Mouse (Mus musculus) heart, postnatal 0 days (tissue): Measurements from ENCODE around the gene Trio. TPM values are rescaled to one million over a fixed set of nuclear protein-coding genes. Genes with fewer than 3 reads are reported as not detected.

Experiments used
- ATAC-seq: fragments of 200-750 bp; cut with Nextera tagmentation; 2 replicates; pipeline ENCODE4 v1.8.0; 2017; ENCODE audit warnings: low read depth, moderate number of reproducible peaks, moderate library complexity; ENCODE audit not compliant: insufficient read depth
- DNase-seq: peaks from one replicate; pipeline ENCODE4 v3.0.0-alpha.2; 2016; ENCODE audit warnings: low spot score
- H3K27ac ChIP-seq: fragments of 300-500 bp; sonication (generic); 2 replicates; pipeline ENCODE4 v1.5.1; 2014; ENCODE audit warnings: low read depth, mild to moderate bottlenecking
- H3K27me3 ChIP-seq: fragments of 300-500 bp; sonication (generic); 2 replicates; pipeline ENCODE4 v1.6.1; 2014; ENCODE audit warnings: low read length, mixed read lengths; ENCODE audit not compliant: control insufficient read depth, insufficient read depth
- H3K36me3 ChIP-seq: fragments of 300-500 bp; sonication (generic); replicated peaks from 2 replicates; pipeline ENCODE4 v1.6.1; 2014; ENCODE audit warnings: low read length, mixed read lengths; ENCODE audit not compliant: control insufficient read depth, insufficient read depth
- H3K4me1 ChIP-seq: fragments of 300-500 bp; sonication (generic); 2 replicates; pipeline ENCODE4 v1.6.1; 2014; ENCODE audit warnings: antibody characterized with exemption; ENCODE audit not compliant: control insufficient read depth, insufficient read depth
- H3K4me2 ChIP-seq: fragments of 300-500 bp; sonication (generic); 2 replicates; pipeline ENCODE4 v1.6.1; 2014; ENCODE audit warnings: low read depth, mild to moderate bottlenecking, low read length, moderate library complexity
- H3K4me3 ChIP-seq: fragments of 300-500 bp; sonication (generic); 2 replicates; pipeline ENCODE4 v1.5.1; 2014; ENCODE audit warnings: low read depth, low read length
- H3K9ac ChIP-seq: fragments of 300-500 bp; sonication (generic); replicated peaks from 2 replicates; pipeline ENCODE4 v1.6.1; 2014; ENCODE audit warnings: low read depth, low read length, mixed read lengths
- H3K9me3 ChIP-seq: fragments of 300-500 bp; sonication (generic); replicated peaks from 2 replicates; pipeline ENCODE4 v1.6.1; 2016; ENCODE audit warnings: low read length; ENCODE audit not compliant: control insufficient read depth
- CTCF ChIP-seq: IDR thresholded peaks from 2 replicates; pipeline ENCODE4 v1.5.1; 2016; ENCODE audit warnings: antibody characterized with exemption, control low read depth, low read depth
- EP300 ChIP-seq: IDR thresholded peaks from 2 replicates; pipeline ENCODE4 v1.6.1; 2016; ENCODE audit warnings: antibody characterized with exemption, low read depth
- WGBS: fragments of 180-500 bp; shearing (Covaris S2); extraction: QIAGEN DNeasy Blood & Tissue Kit; methylation state at CpG from one replicate; pipeline ENCODE4 v1.1.7; 2014; 5-methylcytosine and 5-hydroxymethylcytosine counted together
- polyA plus RNA-seq: library from polyadenylated mRNA; unstranded; fragments of >200 nt; fragmentation: Nextera tagmentation; extraction: Ambion mirVana; gene quantifications from 2 replicates; pipeline ENCODE4 v1.2.1, GENCODE M21; 2015
- total RNA-seq: library from RNA; depleted of rRNA; stranded (reverse); fragments of >200 nt; gene quantifications from 2 replicates; pipeline ENCODE4 v1.2.3, GENCODE M21; 2014; ENCODE audit warnings: low replicate concordance

The Trio gene
- total and polyA plus RNA-seq, 2 experiments from 2014 or later: 10.1 to 77.2 TPM

DNA sequence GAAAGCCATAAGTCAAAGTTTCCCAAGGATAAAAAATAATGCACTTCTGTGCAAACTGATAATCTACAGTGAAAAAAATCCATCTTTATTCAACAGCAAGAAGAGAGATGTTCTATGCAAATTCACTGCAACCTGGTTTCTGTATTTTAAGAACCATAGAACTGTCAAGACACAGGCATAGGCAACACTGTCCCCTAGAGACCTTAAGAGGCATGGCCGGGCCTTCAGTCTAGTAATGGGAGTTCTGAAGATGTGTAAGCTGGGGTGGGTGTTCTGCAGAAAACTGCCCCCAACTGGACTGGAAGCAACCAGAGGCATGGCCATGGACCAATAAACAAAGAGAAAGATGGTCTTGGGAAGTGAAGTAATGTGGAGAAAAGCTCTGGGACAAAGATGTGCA is 166.1 kb downstream of the Trio start:
- Histone ChIP-seq H3K4me3 (no peak overlapping the region), H3K9me3 (no peaks in the 10 kb centered on the region), H3K9ac (no peak overlapping the region), H3K4me1 (peaks cover 38% of the 10 kb centered on the region; the same call in 1 of the 2 replicates), H3K27me3 (no peaks in the 10 kb centered on the region), H3K4me2 (no peak overlapping the region), H3K27ac (0 out of 2 replicates have a peak overlapping the region, but pooled peaks have one; percentile 31), H3K36me3 (peaks cover 31% of the 10 kb centered on the region)
- ATAC-seq (no peak), DNase-seq (no peak)
- 57% methylated on average over 1 of the region's 1 CpGs for WGBS
- TF ChIP-seq CTCF: peak; percentile 39
- no peak for TF ChIP-seq EP300

DNA sequence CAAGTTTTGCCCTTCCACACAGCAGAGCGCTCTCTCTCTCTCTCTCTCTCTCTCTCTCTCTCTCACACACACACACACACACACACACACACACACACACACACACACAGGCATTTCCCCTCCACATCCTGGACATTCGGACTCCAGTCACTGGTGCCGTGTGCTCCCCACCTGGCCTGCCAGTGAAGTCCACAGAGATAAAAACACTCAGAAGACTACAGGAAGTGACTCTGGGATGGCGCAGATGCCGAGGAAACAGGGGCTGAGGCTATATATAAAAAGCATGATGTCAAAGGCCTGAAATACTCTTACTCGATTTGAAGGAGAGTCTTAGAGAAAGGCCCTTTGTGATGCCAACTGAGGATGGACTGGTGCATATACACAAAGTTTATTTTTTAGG is 166.5 kb downstream of the Trio start:
- no peak overlapping the region for H3K4me3 ChIP-seq
- ATAC-seq (peak; percentile 74), DNase-seq (peak; percentile 71)
- WGBS: 19% methylated on average over 6 of the region's 6 CpGs
- no peak overlapping the region for H3K9ac ChIP-seq
- peak overlapping the region; percentile 31; the same call in 1 of the 2 replicates for H3K27ac ChIP-seq
- H3K4me2 ChIP-seq: no peak overlapping the region
- H3K36me3 ChIP-seq: peaks cover 30% of the 10 kb centered on the region
- H3K4me1 ChIP-seq: peaks cover 38% of the 10 kb centered on the region; the same call in 1 of the 2 replicates
- H3K27me3 ChIP-seq: no peaks in the 10 kb centered on the region
- no peaks in the 10 kb centered on the region for H3K9me3 ChIP-seq
- TF ChIP-seq CTCF (no peak), EP300 (no peak)

DNA sequence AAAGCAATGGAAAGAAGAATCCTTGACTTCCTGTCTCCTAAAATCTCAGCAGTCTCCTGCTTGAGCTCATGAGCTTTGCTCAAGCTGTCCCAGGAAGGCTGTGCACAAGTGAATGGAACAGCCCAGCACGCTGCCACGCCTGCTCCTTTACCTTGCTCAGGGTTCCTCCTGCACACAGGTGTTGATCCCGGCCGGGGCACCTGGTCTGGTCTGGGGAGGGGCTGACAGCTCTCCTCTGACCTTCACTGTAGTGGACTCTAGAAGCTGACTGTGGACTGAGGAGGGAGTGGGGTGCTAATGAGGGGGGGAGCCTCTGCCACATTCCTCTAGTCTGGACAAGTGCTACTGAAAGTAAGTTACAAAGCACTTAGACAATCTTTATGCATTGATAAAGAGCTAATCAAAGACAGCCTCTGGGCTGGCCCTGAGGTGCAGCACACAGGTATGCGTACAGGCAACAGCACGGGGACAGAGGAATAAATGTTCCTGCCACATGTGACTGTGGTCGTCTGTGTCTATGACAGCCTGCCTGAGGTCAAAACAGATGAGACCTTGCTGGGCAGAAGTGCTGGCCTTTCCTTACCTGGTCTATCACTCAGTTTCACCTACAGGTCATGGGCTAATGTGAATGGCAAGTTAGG is 167.3 kb downstream of the Trio start:
- no peak overlapping the region for H3K9ac ChIP-seq
- ATAC-seq (no peak), DNase-seq (no peak)
- H3K4me3 ChIP-seq: no peak overlapping the region
- WGBS: 66% methylated on average over 7 of the region's 7 CpGs
- H3K27ac ChIP-seq: 0 out of 2 replicates have a peak overlapping the region, but pooled peaks have one; percentile 31
- H3K27me3 ChIP-seq: no peaks in the 10 kb centered on the region
- TF ChIP-seq EP300 (no peak), CTCF (no peak)
- H3K36me3 ChIP-seq: peaks cover 32% of the 10 kb centered on the region
- no peaks in the 10 kb centered on the region for H3K9me3 ChIP-seq
- peaks cover 38% of the 10 kb centered on the region; the same call in 1 of the 2 replicates for H3K4me1 ChIP-seq
- H3K4me2 ChIP-seq: no peak overlapping the region

DNA sequence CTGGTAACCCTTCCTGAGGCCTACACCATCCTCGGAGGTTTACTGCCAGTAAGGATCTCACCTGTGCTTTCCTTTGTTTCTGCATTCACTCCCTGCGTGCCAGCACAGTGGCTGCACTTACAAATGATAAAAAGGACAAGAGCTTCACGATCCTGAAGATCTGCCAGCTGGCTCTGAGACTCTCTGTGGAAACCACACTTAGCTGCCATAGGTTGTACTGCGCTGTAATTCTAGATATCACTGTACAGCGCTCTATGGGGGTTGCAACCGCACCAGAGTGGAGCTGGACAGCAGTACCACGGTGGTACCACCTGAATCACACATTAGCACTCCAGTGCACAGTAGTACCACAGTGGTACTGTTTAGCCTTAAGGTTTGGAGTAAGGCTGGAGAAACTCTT is 168.4 kb downstream of the Trio start:
- H3K4me1 ChIP-seq: peaks cover 38% of the 10 kb centered on the region; the same call in 1 of the 2 replicates
- WGBS: 26% methylated on average over 7 of the region's 7 CpGs
- no peak overlapping the region for H3K4me2 ChIP-seq
- H3K9me3 ChIP-seq: no peaks in the 10 kb centered on the region
- TF ChIP-seq CTCF: no peak
- TF ChIP-seq EP300: no peak
- ATAC-seq: no peak
- peaks cover 38% of the 10 kb centered on the region for H3K36me3 ChIP-seq
- H3K27me3 ChIP-seq: no peaks in the 10 kb centered on the region
- DNase-seq: no peak
- H3K4me3 ChIP-seq: no peak overlapping the region
- 0 out of 2 replicates have a peak overlapping the region, but pooled peaks have one; percentile 8 for H3K9ac ChIP-seq
- peak overlapping the region; percentile 16; the same call in 1 of the 2 replicates for H3K27ac ChIP-seq

GRCm38 (mm10) chr15:27856050-27856787 is 169.4 kb downstream of the Trio start:
- Histone ChIP-seq H3K4me2 (peak overlapping the region; percentile 50), H3K4me3 (peak overlapping the region; percentile 21), H3K27ac (peak overlapping the region; percentile 41; the same call in 1 of the 2 replicates), H3K9ac (peak overlapping the region; percentile 1; the same call in 1 of the 2 replicates), H3K27me3 (no peaks in the 10 kb centered on the region), H3K9me3 (no peaks in the 10 kb centered on the region), H3K4me1 (peaks cover 38% of the 10 kb centered on the region; the same call in 1 of the 2 replicates), H3K36me3 (peaks cover 45% of the 10 kb centered on the region)
- WGBS: 12% methylated on average over 29 of the region's 29 CpGs
- peak; percentile 54 for ATAC-seq
- TF ChIP-seq CTCF (peak; percentile 63), EP300 (no peak)
- peak; percentile 51 for DNase-seq
